Mouse (Mus musculus) embryo, embryonic 10.5 days (tissue): ENCODE data around the gene Rcan2.
A peak's percentile ranks its signal among the peaks of the same experiment; 100 is the strongest.

ENCODE experiments used
- DNase-seq: peaks from one replicate; pipeline ENCODE4 v3.0.0-alpha.2; 2015; ENCODE audit warnings: low spot score

Gene Rcan2

GRCm38 (mm10) chr17:44020707-44021220 is 219.6 kb downstream of the Rcan2 start:
- DNase-seq: no peak

GRCm38 (mm10) chr17:44023842-44024241 is 222.7 kb downstream of the Rcan2 start:
- no peak for DNase-seq

GRCm38 (mm10) chr17:44025011-44025410 is 223.9 kb downstream of the Rcan2 start:
- DNase-seq: no peak

GRCm38 (mm10) chr17:44025935-44026334 is 224.8 kb downstream of the Rcan2 start:
- DNase-seq: no peak

GRCm38 (mm10) chr17:44026378-44026777 is 225.2 kb downstream of the Rcan2 start:
- DNase-seq: peak; percentile 36

- DNase-seq: no peak
These were observed 225.6 kb downstream of the Rcan2 start for GRCm38 (mm10) chr17:44026786-44027185.

GRCm38 (mm10) chr17:44027311-44027710 is 226.2 kb downstream of the Rcan2 start:
- DNase-seq: no peak

- DNase-seq: no peak
These were observed 228.5 kb downstream of the Rcan2 start for GRCm38 (mm10) chr17:44029616-44030015.

- DNase-seq: no peak
These were observed 229.8 kb downstream of the Rcan2 start for GRCm38 (mm10) chr17:44030776-44031587.

GRCm38 (mm10) chr17:44035005-44035404 is 233.9 kb downstream of the Rcan2 start:
- no peak for DNase-seq

- peak; percentile 77 for DNase-seq
These were observed 237.5 kb downstream of the Rcan2 start for GRCm38 (mm10) chr17:44038656-44039055.

- no peak for DNase-seq
These were observed 239.3 kb downstream of the Rcan2 start for GRCm38 (mm10) chr17:44040449-44040848.

- DNase-seq: no peak
These were observed 241.2 kb downstream of the Rcan2 start for GRCm38 (mm10) chr17:44042301-44042700.

- DNase-seq: no peak
These were observed 241.7 kb downstream of the Rcan2 start for GRCm38 (mm10) chr17:44042861-44043260.

GRCm38 (mm10) chr17:44053427-44053826 is 252.3 kb downstream of the Rcan2 start:
- DNase-seq: no peak

GRCm38 (mm10) chr17:44057123-44057522 is 256.0 kb downstream of the Rcan2 start:
- no peak for DNase-seq

GRCm38 (mm10) chr17:44058145-44058544 is 257.0 kb downstream of the Rcan2 start:
- no peak for DNase-seq

GRCm38 (mm10) chr17:44060781-44061180 is 259.6 kb downstream of the Rcan2 start:
- DNase-seq: no peak

- DNase-seq: no peak
These were observed 260.2 kb downstream of the Rcan2 start for GRCm38 (mm10) chr17:44061289-44061890.

GRCm38 (mm10) chr17:44068876-44069275 is 267.7 kb downstream of the Rcan2 start:
- no peak for DNase-seq

- DNase-seq: no peak
These were observed 270.5 kb downstream of the Rcan2 start for GRCm38 (mm10) chr17:44071680-44072079.

GRCm38 (mm10) chr17:44075601-44076000 is 274.4 kb downstream of the Rcan2 start:
- DNase-seq: no peak

- DNase-seq: peak; percentile 61
These were observed 275.0 kb downstream of the Rcan2 start for GRCm38 (mm10) chr17:44076051-44076680.
